Mouse (Mus musculus) liver, embryonic 15.5 days (tissue): ENCODE measurements around the gene Eri2. TPM values are rescaled to one million over a fixed set of nuclear protein-coding genes. Genes with fewer than 3 reads are reported as not detected.

Source experiments
- ATAC-seq: fragments of 200-750 bp; cut with Nextera tagmentation; 2 replicates; pipeline ENCODE4 v1.8.0; 2017; ENCODE audit warnings: moderate number of reproducible peaks, mild to moderate bottlenecking, moderate library complexity; ENCODE audit not compliant: insufficient read depth
- H3K27ac ChIP-seq: fragments of 300-500 bp; sonication (generic); replicated peaks from 2 replicates; pipeline ENCODE4 v1.5.1; 2015; ENCODE audit warnings: mild to moderate bottlenecking, inconsistent platforms
- H3K27me3 ChIP-seq: fragments of 300-500 bp; sonication (generic); 2 replicates; pipeline ENCODE4 v1.6.1; 2015; ENCODE audit warnings: mild to moderate bottlenecking, inconsistent platforms
- H3K36me3 ChIP-seq: fragments of 300-500 bp; sonication (generic); replicated peaks from 2 replicates; pipeline ENCODE4 v1.6.1; 2015; ENCODE audit warnings: moderate library complexity, mild to moderate bottlenecking, inconsistent platforms
- H3K4me1 ChIP-seq: fragments of 300-500 bp; sonication (generic); replicated peaks from 2 replicates; pipeline ENCODE4 v1.6.1; 2015; ENCODE audit warnings: inconsistent platforms
- H3K4me2 ChIP-seq: fragments of 300-500 bp; sonication (generic); 2 replicates; pipeline ENCODE4 v1.6.1; 2015; ENCODE audit warnings: moderate library complexity, mild to moderate bottlenecking, inconsistent platforms
- H3K4me3 ChIP-seq: fragments of 300-500 bp; sonication (generic); replicated peaks from 2 replicates; pipeline ENCODE4 v1.5.1; 2015; ENCODE audit warnings: mild to moderate bottlenecking, inconsistent platforms
- H3K9ac ChIP-seq: fragments of 300-500 bp; sonication (generic); 2 replicates; pipeline ENCODE4 v1.6.1; 2015; ENCODE audit warnings: moderate library complexity, mild to moderate bottlenecking, inconsistent platforms
- H3K9me3 ChIP-seq: fragments of 300-500 bp; sonication (generic); replicated peaks from 2 replicates; pipeline ENCODE4 v1.6.1; 2016; ENCODE audit warnings: inconsistent platforms
- WGBS: fragments of 180-500 bp; shearing (Covaris S2); methylation state at CpG from one replicate; pipeline ENCODE4 v1.1.7; 2015; ENCODE audit warnings: mixed read lengths; ENCODE audit not compliant: insufficient replicate concordance; 5-methylcytosine and 5-hydroxymethylcytosine counted together
- polyA plus RNA-seq: library from polyadenylated mRNA; unstranded; fragments of >200 nt; fragmentation: Nextera tagmentation; extraction: Ambion mirVana; gene quantifications from 2 replicates; pipeline ENCODE4 v1.2.1, GENCODE M21; 2015

Gene Eri2
- 10.4 and 10.8 TPM in 2 replicates for polyA plus RNA-seq

GRCm38 (mm10) chr7:119793586-119794250, at the start of gene Eri2, which contains the start of gene Rexo5:
Eri2 (minus strand) TSS chr7:119794058.
Rexo5 (plus strand) TSS chr7:119794006.
- H3K9ac ChIP-seq: peak within 1 kb of the TSS; percentile 81
- peak within 1 kb of the TSS; percentile 80 for H3K27ac ChIP-seq
- H3K4me1 ChIP-seq: peaks cover 20% of the 10 kb centered on the region
- ATAC-seq: peak; percentile 98
- peaks cover 27% of the 10 kb centered on the region for H3K36me3 ChIP-seq
- H3K4me3 ChIP-seq: peak within 1 kb of the TSS; percentile 82
- WGBS: under 1% methylated on average over 53 of the region's 53 CpGs
- H3K9me3 ChIP-seq: no peaks in the 10 kb centered on the region
- H3K27me3 ChIP-seq: no peaks in the 10 kb centered on the region
- H3K4me2 ChIP-seq: peak within 1 kb of the TSS; percentile 91

- H3K27ac ChIP-seq: no peak overlapping the region
- 84% methylated on average over 4 of the region's 4 CpGs for WGBS
- no peak overlapping the region for H3K9ac ChIP-seq
- no peaks in the 10 kb centered on the region for H3K27me3 ChIP-seq
- peaks cover 17% of the 10 kb centered on the region; the same call in 1 of the 2 replicates for H3K36me3 ChIP-seq
- no peak overlapping the region for H3K4me2 ChIP-seq
- 0 out of 2 replicates have a peak, but pooled peaks cover 5% of the 10 kb centered on the region for H3K4me1 ChIP-seq
- H3K9me3 ChIP-seq: no peaks in the 10 kb centered on the region
- H3K4me3 ChIP-seq: no peak overlapping the region
- ATAC-seq: no peak
Observed at GRCm38 (mm10) chr7:119841820-119842449, 48.1 kb upstream of the Eri2 start.

DNA sequence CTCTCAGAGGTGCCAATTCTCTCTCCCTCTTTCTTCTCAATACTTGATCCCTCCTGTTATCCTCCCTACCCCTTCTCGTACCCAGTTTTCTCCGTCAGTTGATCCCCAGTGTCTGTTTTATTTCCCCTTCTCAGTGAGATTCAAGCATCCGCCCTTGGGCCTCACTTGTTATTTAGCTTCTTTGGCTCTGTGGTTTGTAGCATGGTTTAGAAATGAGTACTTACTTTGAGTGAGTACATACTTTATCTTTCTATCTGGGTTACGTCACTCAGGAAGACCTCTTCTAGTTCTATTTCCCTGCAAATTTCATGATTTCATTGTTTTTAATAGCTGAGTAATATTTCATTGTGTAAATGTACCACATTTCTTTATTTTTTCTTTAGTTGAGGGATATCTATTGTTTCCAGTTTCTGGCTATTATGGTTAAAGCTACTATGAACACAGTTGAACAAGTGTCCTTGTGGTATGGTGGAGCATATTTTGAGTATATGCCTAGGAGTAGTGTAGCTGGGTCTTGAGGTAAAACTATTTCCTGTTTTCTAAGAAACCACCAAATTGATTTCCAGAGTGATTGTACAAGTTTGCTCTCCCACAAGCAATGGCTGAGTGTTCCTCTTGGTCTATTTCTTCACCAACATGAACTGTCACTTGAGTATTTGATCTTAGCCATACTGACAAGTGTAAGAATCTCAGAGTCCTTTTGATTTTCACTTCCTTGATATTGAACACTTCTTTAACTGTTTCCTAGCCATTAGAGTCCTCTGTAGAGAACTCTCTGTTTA, 42.3 kb upstream of the Eri2 start:
- H3K9ac ChIP-seq: no peak overlapping the region
- H3K4me2 ChIP-seq: no peak overlapping the region
- 68% methylated on average over 4 of the region's 4 CpGs for WGBS
- no peaks in the 10 kb centered on the region for H3K4me1 ChIP-seq
- H3K36me3 ChIP-seq: peaks cover 10% of the 10 kb centered on the region; the same call in 1 of the 2 replicates
- H3K9me3 ChIP-seq: no peaks in the 10 kb centered on the region
- H3K27ac ChIP-seq: no peak overlapping the region
- no peaks in the 10 kb centered on the region for H3K27me3 ChIP-seq
- H3K4me3 ChIP-seq: no peak overlapping the region
- no peak for ATAC-seq

DNA sequence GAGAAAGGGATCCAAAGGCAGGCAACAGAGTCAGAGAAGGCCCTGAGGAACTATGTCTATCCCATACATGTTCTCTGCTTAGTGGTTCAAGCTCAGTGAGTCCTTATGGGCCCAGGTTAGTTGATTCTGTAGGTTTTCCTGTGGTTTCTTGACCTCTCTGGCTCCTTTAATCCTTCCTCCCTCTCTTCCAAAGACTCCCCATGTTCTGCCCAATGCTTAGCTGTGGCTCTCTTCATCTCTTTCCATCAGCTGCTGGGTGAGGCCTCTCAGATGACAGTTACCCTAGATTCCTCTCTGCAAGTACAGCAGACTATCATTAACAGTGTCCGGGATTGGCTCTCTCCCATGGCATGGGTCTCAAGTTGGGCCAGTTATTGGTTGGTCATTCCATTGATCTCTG, 41.5 kb upstream of the Eri2 start:
- no peak for ATAC-seq
- H3K27me3 ChIP-seq: no peaks in the 10 kb centered on the region
- no peaks in the 10 kb centered on the region for H3K9me3 ChIP-seq
- H3K4me3 ChIP-seq: no peak overlapping the region
- no peak overlapping the region for H3K4me2 ChIP-seq
- no peak overlapping the region for H3K27ac ChIP-seq
- no peak overlapping the region for H3K9ac ChIP-seq
- peaks cover 10% of the 10 kb centered on the region; the same call in 1 of the 2 replicates for H3K36me3 ChIP-seq
- H3K4me1 ChIP-seq: no peaks in the 10 kb centered on the region
- WGBS: 83% methylated on average over 1 of the region's 1 CpGs

- ATAC-seq: no peak
- Histone ChIP-seq H3K36me3 (peaks cover 38% of the 10 kb centered on the region), H3K4me1 (no peaks in the 10 kb centered on the region), H3K9me3 (no peaks in the 10 kb centered on the region), H3K4me3 (no peak overlapping the region), H3K27me3 (no peaks in the 10 kb centered on the region), H3K9ac (no peak overlapping the region), H3K27ac (no peak overlapping the region), H3K4me2 (no peak overlapping the region)
- 74% methylated on average over 3 of the region's 3 CpGs for WGBS
Observed at GRCm38 (mm10) chr7:119808723-119809122, 14.9 kb upstream of the Eri2 start.

DNA sequence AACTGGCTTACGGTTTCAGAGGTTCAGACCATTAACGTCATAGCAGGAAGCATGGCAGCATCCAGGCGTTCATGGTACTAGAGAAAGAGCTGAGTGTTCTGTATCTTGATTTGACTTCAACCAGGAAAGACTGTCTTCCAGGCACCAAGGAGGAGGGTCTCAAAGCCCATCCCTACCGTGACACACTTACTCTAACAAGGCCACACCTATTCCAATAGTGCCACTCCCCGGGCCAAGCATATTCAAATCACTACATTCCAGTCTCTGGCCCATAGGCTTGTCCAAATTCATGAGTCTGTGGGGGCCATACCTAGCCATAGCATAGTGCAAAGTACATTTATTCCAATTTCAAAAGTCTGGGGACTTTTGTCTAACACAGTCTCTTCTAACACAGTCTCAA, 13.5 kb upstream of the Eri2 start:
- Histone ChIP-seq H3K4me1 (no peaks in the 10 kb centered on the region), H3K9ac (no peak overlapping the region), H3K36me3 (peaks cover 38% of the 10 kb centered on the region), H3K4me2 (no peak overlapping the region), H3K4me3 (no peak overlapping the region), H3K9me3 (no peaks in the 10 kb centered on the region), H3K27ac (no peak overlapping the region), H3K27me3 (no peaks in the 10 kb centered on the region)
- 78% methylated on average over 5 of the region's 5 CpGs for whole genome bisulfite sequencing
- ATAC-seq: no peak

DNA sequence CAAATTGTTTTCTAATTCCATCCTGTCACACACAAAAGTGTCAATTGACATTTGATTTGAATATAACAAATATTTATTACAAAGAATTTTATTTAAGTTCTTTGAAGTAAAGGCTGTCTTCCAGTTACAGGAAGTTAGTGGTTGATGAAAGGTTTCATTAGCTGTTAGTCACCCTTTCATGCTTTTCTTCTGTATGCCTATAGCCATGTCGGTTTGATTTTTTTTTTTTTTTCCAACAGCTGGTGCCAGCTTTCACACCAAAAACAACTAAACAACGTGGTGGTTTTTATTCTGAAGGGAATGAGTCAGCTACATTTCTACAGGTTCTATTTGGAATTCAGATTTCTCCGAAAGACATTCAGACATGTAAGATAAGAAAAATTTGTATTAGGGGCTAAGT, 7.1 kb upstream of the Eri2 start:
- Histone ChIP-seq H3K27ac (no peak overlapping the region), H3K9me3 (no peaks in the 10 kb centered on the region), H3K4me3 (no peak overlapping the region), H3K4me1 (no peaks in the 10 kb centered on the region), H3K4me2 (no peak overlapping the region), H3K9ac (no peak overlapping the region), H3K27me3 (no peaks in the 10 kb centered on the region), H3K36me3 (peaks cover 7% of the 10 kb centered on the region)
- ATAC-seq: no peak
- WGBS: 67% methylated on average over 3 of the region's 3 CpGs

- Histone ChIP-seq H3K36me3 (peaks cover 7% of the 10 kb centered on the region), H3K27me3 (no peaks in the 10 kb centered on the region), H3K9me3 (no peaks in the 10 kb centered on the region), H3K4me1 (no peaks in the 10 kb centered on the region), H3K9ac (no peak overlapping the region), H3K4me3 (no peak overlapping the region), H3K4me2 (no peak overlapping the region), H3K27ac (no peak overlapping the region)
- WGBS: 79% methylated on average over 3 of the region's 3 CpGs
- no peak for ATAC-seq
Observed at GRCm38 (mm10) chr7:119800488-119800887, 6.6 kb upstream of the Eri2 start.

DNA sequence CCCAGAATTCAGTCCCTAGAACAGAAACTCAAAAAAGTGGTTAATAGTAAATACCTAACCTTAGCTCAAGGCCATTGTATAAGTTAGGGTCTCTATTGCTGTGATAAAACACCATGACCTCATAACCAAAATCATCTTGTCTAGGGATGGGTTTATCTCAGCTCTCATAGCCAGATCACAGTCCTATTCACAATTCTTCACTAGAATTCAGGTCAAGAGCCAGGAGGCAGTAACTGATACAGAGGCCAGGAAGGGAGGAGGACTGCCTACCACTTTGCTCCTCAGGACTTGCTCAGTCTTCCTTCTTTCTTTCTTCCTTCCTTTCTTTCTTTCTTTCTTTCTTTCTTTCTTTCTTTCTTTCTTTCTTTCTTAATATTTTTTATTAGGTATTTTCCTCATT, 1.5 kb upstream of the Eri2 start:
- ATAC-seq: peak; percentile 27; the same call in 1 of the 2 replicates
- Histone ChIP-seq H3K4me3 (peak overlapping the region; percentile 48), H3K9me3 (no peaks in the 10 kb centered on the region), H3K27me3 (no peaks in the 10 kb centered on the region), H3K36me3 (peaks cover 15% of the 10 kb centered on the region), H3K4me1 (peaks cover 20% of the 10 kb centered on the region), H3K27ac (peak overlapping the region; percentile 33; the same call in 1 of the 2 replicates), H3K9ac (peak overlapping the region; percentile 32), H3K4me2 (peak overlapping the region; percentile 63)

DNA sequence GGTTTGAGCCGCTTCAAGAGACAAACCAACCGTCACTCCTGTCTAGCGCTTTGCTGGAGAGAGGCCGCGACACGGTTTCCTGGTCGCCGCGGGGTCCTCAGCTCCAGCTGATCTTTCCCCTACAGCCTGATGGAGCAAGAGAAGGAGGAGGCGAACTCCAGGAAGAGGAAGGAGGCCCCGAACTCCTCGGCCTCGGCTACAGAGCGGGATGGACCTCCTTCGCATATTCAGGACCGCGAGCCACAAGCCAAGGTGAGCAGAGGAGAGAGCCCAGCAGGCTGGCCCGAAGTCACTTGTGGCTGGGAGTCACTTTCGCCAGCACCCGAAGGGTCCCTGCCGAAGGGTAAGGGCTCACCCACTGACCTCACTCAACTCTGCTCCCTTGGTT, 387 bp upstream of the Eri2 start:
- Histone ChIP-seq H3K4me2 (peak overlapping the region; percentile 91), H3K9me3 (no peaks in the 10 kb centered on the region), H3K9ac (peak overlapping the region; percentile 81), H3K27me3 (no peaks in the 10 kb centered on the region), H3K27ac (peak overlapping the region; percentile 80), H3K4me1 (peaks cover 20% of the 10 kb centered on the region), H3K4me3 (peak overlapping the region; percentile 82), H3K36me3 (peaks cover 22% of the 10 kb centered on the region)
- ATAC-seq: peak; percentile 68
- 0% methylated on average over 21 of the region's 21 CpGs for WGBS

- ATAC-seq: no peak
- Histone ChIP-seq H3K9me3 (no peaks in the 10 kb centered on the region), H3K9ac (no peak overlapping the region), H3K4me1 (peaks cover 33% of the 10 kb centered on the region), H3K27ac (no peak overlapping the region), H3K4me2 (no peak overlapping the region), H3K27me3 (no peaks in the 10 kb centered on the region), H3K36me3 (peaks cover 62% of the 10 kb centered on the region), H3K4me3 (no peak overlapping the region)
- WGBS: 75% methylated on average over 3 of the region's 3 CpGs
Observed at GRCm38 (mm10) chr7:119789024-119789423, 4.8 kb downstream of the Eri2 start.
